Mouse (Mus musculus) brown adipose tissue, adult 24 weeks (tissue): ENCODE measurements around the gene Gm7347. TPM values are rescaled to one million over a fixed set of nuclear protein-coding genes. Genes with fewer than 3 reads are reported as not detected.
"Not testable (repeated sequence)": the region's sequence is repeated elsewhere in the genome, so short reads cannot be mapped to it uniquely, and the experiment has no call there.

Source experiments
- H3K27ac ChIP-seq: fragments of 200-500 bp; replicated peaks from 2 replicates; pipeline ENCODE4 v1.5.1; 2012; ENCODE audit warnings: low read depth, mild to moderate bottlenecking, low read length
- H3K4me1 ChIP-seq: fragments of 200-500 bp; 2 replicates; pipeline ENCODE4 v1.6.1; 2012; ENCODE audit warnings: low read length, mixed read lengths; ENCODE audit not compliant: control insufficient read depth, insufficient read depth, insufficient read length
- H3K4me3 ChIP-seq: fragments of 200-500 bp; 2 replicates; pipeline ENCODE4 v1.5.1; 2012; ENCODE audit warnings: low read depth, mild to moderate bottlenecking, low read length, moderate library complexity; ENCODE audit not compliant: insufficient read depth
- polyA plus RNA-seq: library from polyadenylated mRNA; stranded (reverse); fragments of >200 nt; gene quantifications from 2 replicates; pipeline ENCODE4 v1.2.4, GENCODE M21; 2012; ENCODE audit not compliant: missing spikeins, insufficient read depth, insufficient read length

Gene Gm7347
- polyA plus RNA-seq: not detected in 2 replicates

GRCm38 (mm10) chr5:26058481-26058880 is at the start of gene Gm7347:
Gm7347 (minus strand) TSS chr5:26058581.
- not testable (repeated sequence) for H3K4me3 ChIP-seq, H3K4me1 ChIP-seq, H3K27ac ChIP-seq

- H3K4me1 ChIP-seq, H3K27ac ChIP-seq, H3K4me3 ChIP-seq: not testable (repeated sequence)
Observed at GRCm38 (mm10) chr5:26105262-26105661, 46.9 kb upstream of the Gm7347 start, which contains the start of gene 5031410I06Rik. 5031410I06Rik (minus strand) TSS chr5:26105362.

GRCm38 (mm10) chr5:26089191-26089590 is 30.8 kb upstream of the Gm7347 start, which contains the start of gene Gm10471:
Gm10471 (minus strand) TSS chr5:26089291.
- not testable (repeated sequence) for H3K4me1 ChIP-seq, H3K4me3 ChIP-seq, H3K27ac ChIP-seq

- not testable (repeated sequence) for H3K4me1 ChIP-seq, H3K27ac ChIP-seq, H3K4me3 ChIP-seq
Observed at GRCm38 (mm10) chr5:26079023-26079422, 20.6 kb upstream of the Gm7347 start.

GRCm38 (mm10) chr5:26070716-26071115 is 12.3 kb upstream of the Gm7347 start:
- H3K4me1 ChIP-seq: no peaks in the 10 kb centered on the region
- no peak overlapping the region for H3K27ac ChIP-seq
- no peak overlapping the region for H3K4me3 ChIP-seq

GRCm38 (mm10) chr5:26039458-26039857 is 18.9 kb downstream of the Gm7347 start, which contains the start of gene Speer4a:
Speer4a (minus strand) TSS chr5:26039558.
- H3K27ac ChIP-seq, H3K4me3 ChIP-seq, H3K4me1 ChIP-seq: not testable (repeated sequence)

GRCm38 (mm10) chr5:26022816-26023215 is 35.6 kb downstream of the Gm7347 start, which contains the start of gene Gm5862:
Gm5862 (minus strand) TSS chr5:26022916.
- not testable (repeated sequence) for H3K27ac ChIP-seq, H3K4me1 ChIP-seq, H3K4me3 ChIP-seq

GRCm38 (mm10) chr5:26007697-26008096 is 50.7 kb downstream of the Gm7347 start:
- not testable (repeated sequence) for H3K4me3 ChIP-seq, H3K4me1 ChIP-seq, H3K27ac ChIP-seq

GRCm38 (mm10) chr5:26006937-26007695 is 51.3 kb downstream of the Gm7347 start:
- not testable (repeated sequence) for H3K4me1 ChIP-seq, H3K4me3 ChIP-seq, H3K27ac ChIP-seq

- H3K27ac ChIP-seq, H3K4me3 ChIP-seq, H3K4me1 ChIP-seq: not testable (repeated sequence)
Observed at GRCm38 (mm10) chr5:26004698-26005097, 53.7 kb downstream of the Gm7347 start, which contains the start of gene Gm1979. Gm1979 (minus strand) TSS chr5:26004798.

Other genes with a start within 250 kb of the Gm7347 start
- gene Gm21663, start 116.2 kb downstream of the Gm7347 start, polyA plus RNA-seq: not detected in 2 replicates
- not detected in 2 replicates for gene Gm21671, start 104.2 kb downstream of the Gm7347 start, polyA plus RNA-seq
- gene Gm21680, start 85.9 kb downstream of the Gm7347 start, polyA plus RNA-seq: not detected in 2 replicates
- not detected in 2 replicates for gene Gm21698, start 69.9 kb downstream of the Gm7347 start, polyA plus RNA-seq
- gene Gm1979, start 53.8 kb downstream of the Gm7347 start, polyA plus RNA-seq: not detected in 2 replicates
- not detected in 2 replicates for gene Gm5862, start 35.7 kb downstream of the Gm7347 start, polyA plus RNA-seq
- not detected in 2 replicates for gene Speer4a, start 19.0 kb downstream of the Gm7347 start, polyA plus RNA-seq
- gene Gm10471, start 30.7 kb upstream of the Gm7347 start, polyA plus RNA-seq: not detected in 2 replicates
- gene 5031410I06Rik, start 46.8 kb upstream of the Gm7347 start, polyA plus RNA-seq: not detected in 2 replicates
- gene Gm10220, start 62.8 kb upstream of the Gm7347 start, polyA plus RNA-seq: not detected in 2 replicates
- not detected in 2 replicates for gene Gm7361, start 199.1 kb upstream of the Gm7347 start, polyA plus RNA-seq